Mouse (Mus musculus) CH12F3 (cell line): ENCODE measurements at regions not wholly inside any gene's neighbourhood (a gene's known extent, or its start where the extent isn't known, plus 50 kb on each side); places are given as distances from the start of the nearest gene placed in this dataset.

ENCODE experiments used
- in situ Hi-C: fragments of 300-500 bp; cut with MboI; formaldehyde crosslinking; loops from 2 replicates; pipeline ENCODE4 v1.14.3; 2020; ENCODE audit warnings: low sequenced_read_pairs

DNA sequence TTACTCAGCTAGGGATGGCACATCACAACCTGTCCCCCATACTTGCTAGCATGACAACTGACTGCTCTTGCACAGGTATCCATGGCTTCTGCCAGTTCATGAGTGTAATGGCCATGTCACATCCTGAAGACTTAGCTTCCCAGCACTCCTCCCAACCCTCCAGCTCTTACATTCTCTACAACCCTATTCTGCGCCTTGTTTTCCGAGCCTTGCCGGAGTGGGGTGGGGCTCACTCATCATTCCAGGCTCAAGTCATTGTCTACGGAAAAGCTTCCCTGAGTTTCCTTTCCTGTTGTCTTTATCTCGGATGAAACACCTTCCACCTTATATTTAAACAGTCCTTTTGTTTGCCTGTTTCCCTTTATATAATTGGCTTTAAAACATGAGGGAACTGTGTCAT, 69.6 kb downstream of the Prdm13 start:
- in situ Hi-C loops: no loop called here

GRCm38 (mm10) chr4:21614429-21614828, 71.3 kb downstream of the Prdm13 start:
- in situ Hi-C loops: no loop called here

DNA sequence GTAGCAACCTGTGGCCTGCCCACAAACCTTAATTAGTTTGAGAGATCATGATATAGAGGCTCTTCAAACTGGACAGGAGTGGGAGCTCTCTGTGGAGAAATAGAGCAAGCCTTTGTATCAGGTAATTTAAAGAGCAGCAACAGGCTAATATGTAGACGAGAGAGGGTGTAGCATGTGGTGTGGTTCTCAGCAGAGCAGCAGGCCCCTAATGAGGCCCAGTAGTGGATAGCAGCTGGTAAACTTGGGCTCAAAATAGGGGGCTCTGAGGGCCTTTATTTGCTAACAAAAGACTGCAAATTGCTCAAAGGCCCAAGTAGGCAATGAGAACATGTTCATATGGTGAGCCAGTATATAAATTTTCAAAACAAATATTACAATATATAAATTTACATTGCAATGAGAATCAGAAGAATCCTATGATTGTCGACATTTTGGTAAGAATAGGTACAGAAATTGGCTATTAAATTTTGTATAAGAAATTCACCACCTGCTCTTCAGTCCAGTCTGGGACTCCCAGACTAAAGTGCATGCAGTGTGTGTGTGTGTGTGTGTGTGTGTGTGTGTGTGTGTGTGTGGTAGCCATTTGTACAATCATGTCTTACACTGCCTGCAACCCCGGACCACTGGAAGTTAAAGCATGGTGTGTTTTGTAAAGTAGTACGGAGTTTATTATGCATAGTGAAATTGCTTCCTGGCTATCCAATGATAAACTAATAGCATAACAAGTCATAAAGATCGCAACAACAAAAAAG, 74.1 kb downstream of the Prdm13 start:
- in situ Hi-C loops: no loop called here

DNA sequence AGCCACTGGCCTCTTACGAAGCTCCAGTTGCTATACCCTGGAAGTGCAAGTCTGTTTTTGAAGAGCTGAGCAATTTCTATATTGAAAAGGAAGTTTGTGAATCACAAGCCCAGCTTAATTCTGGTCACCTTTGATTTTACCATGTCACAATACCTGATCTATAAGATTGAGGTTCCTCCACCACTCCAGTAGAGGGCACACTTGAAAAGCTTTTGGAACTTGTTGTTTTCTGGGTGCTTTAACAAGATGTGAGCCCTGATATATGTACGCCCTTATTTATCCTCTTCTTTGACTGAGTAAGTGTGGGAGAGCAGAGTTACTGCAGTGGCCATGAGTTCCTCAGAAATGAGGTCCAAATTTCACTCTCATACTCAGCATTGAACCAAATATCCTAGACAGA, 87.7 kb downstream of the Prdm13 start:
- in situ Hi-C loops: no loop called here

GRCm38 (mm10) chr4:21547771-21548170, 138.0 kb downstream of the Prdm13 start:
- in situ Hi-C loops: loop anchor here (25.0 kb wide), 1 partner anchor 265 kb away; no protein-coding TSS in a partner anchor

DNA sequence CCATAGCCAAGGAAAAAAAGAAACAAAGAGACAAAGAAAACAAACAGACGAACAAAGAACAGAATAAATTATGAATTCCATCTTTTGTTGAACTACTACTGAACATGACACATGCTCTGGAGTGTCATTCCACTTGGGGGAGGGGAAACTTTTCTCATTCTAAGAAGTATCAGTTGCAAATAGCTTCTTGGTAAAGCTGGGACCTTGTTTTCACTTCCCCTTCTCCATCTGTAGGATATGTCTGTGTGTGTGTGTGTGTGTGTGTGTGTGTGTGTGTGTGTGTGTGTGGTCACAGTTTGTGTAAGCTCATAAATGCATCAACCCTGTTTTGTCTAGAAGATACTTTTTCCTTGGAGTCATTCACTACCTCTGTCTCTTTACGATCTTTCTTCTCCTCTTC, 146.2 kb downstream of the Prdm13 start:
- in situ Hi-C loops: loop anchor here (10.0 to 25.0 kb wide), 2 partner anchors 155 to 273 kb away; no protein-coding TSS in a partner anchor

DNA sequence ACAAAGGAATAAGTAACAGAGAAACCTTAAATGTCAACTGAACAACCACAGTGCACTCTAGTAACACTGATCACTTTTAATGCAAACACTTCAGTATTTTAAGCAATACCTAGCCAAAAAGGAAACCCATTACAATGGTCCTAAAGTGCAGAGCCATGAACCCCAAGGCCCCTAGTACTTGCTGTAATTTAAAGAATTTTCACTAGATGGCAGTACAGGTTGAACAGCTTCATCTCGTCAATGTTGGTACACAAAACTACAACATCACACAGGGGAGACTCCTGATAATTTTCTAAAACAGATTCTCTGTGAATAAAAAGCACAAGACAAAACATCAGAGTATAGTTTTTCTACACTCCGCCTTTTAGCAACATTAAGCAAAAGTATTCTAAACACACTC, 149.8 kb downstream of the Prdm13 start:
- in situ Hi-C loops: loop anchor here (10.0 to 25.0 kb wide), 2 partner anchors 159 to 276 kb away; no protein-coding TSS in a partner anchor

GRCm38 (mm10) chr4:21532186-21532585, 153.6 kb downstream of the Prdm13 start:
- in situ Hi-C loops: loop anchor here (10.0 to 25.0 kb wide), 2 partner anchors 163 to 280 kb away; no protein-coding TSS in a partner anchor
